Mouse (Mus musculus) CH12.LX (cell line): ENCODE measurements around the gene Gpr68. TPM values are rescaled to one million over a fixed set of nuclear protein-coding genes. Genes with fewer than 3 reads are reported as not detected.
A peak's percentile ranks its signal among the peaks of the same experiment; 100 is the strongest.

ENCODE experiments used
- DNase-seq: peaks from one replicate; pipeline ENCODE4 v3.0.0-alpha.2; 2013; ENCODE audit errors: extremely low read depth
- H3K27ac ChIP-seq: 2 replicates; pipeline ENCODE4 v1.5.1; 2012; ENCODE audit warnings: low read depth, mild to moderate bottlenecking, control low read depth, moderate library complexity; ENCODE audit not compliant: insufficient read depth
- H3K27me3 ChIP-seq: replicated peaks from 2 replicates; pipeline ENCODE3; 2012; ENCODE audit warnings: inconsistent platforms
- H3K36me3 ChIP-seq, 2 experiments: replicated peaks in 1 of 2; 2 replicates each; pipeline versions ENCODE3 to v1.6.1; 2012; ENCODE audit warnings: inconsistent platforms in 1 of 2, low read length in 1 of 2, mild to moderate bottlenecking in 1 of 2, mixed read lengths in 1 of 2, moderate library complexity in 1 of 2; ENCODE audit not compliant: control insufficient read depth in 1 of 2, insufficient read depth in 1 of 2
- H3K4me1 ChIP-seq, 2 experiments: 2 replicates each; pipeline ENCODE4 v1.6.1; 2012; ENCODE audit warnings: inconsistent platforms in 1 of 2, moderate library complexity in 1 of 2; ENCODE audit not compliant: insufficient read depth in 2 of 2, control insufficient read depth in 1 of 2
- H3K4me2 ChIP-seq: 2 replicates; pipeline ENCODE4 v1.6.1; 2012; ENCODE audit warnings: low read depth, mild to moderate bottlenecking, control low read depth; ENCODE audit not compliant: poor library complexity, insufficient read depth, severe bottlenecking
- H3K4me3 ChIP-seq, 3 experiments: fragments of 150-350 bp in 1 of 3; sonication (generic) in 1 of 3; replicated peaks in 1 of 3; 2 replicates each; pipeline versions ENCODE3 to v1.5.1; 2011 to 2012; ENCODE audit warnings: low read depth in 2 of 3, low read length in 2 of 3, mild to moderate bottlenecking in 2 of 3, moderate library complexity in 2 of 3, control low read depth in 1 of 3, improper control_type of control experiment in 1 of 3, inconsistent platforms in 1 of 3, mixed read lengths in 1 of 3; ENCODE audit not compliant: poor library complexity in 1 of 3
- H3K79me2 ChIP-seq: replicated peaks from 2 replicates; pipeline ENCODE4 v1.6.1; 2012; ENCODE audit warnings: mild to moderate bottlenecking, moderate library complexity; ENCODE audit not compliant: control insufficient read depth, poor library complexity, insufficient read depth, severe bottlenecking; ENCODE audit errors: extremely low read depth
- H3K9ac ChIP-seq: 2 replicates; pipeline ENCODE4 v1.6.1; 2012; ENCODE audit warnings: low read depth, mild to moderate bottlenecking, control low read depth, moderate library complexity; ENCODE audit not compliant: insufficient read depth
- H3K9me3 ChIP-seq: replicated peaks from 2 replicates; pipeline ENCODE3; 2012; ENCODE audit warnings: low read length, inconsistent platforms, mixed read lengths
- BHLHE40 ChIP-seq: IDR thresholded peaks from 2 replicates; pipeline ENCODE4 v1.6.1; 2011; ENCODE audit warnings: mild to moderate bottlenecking, low read depth, low read length, improper control_type of control experiment
- CHD1 ChIP-seq: IDR thresholded peaks from 2 replicates; pipeline ENCODE4 v1.6.1; 2012; ENCODE audit warnings: low read depth, low read length, improper control_type of control experiment, inconsistent platforms
- CTCF ChIP-seq, 2 experiments: IDR thresholded peaks in 1 of 2; conservative IDR thresholded peaks in 1 of 2; 2 replicates each; pipeline ENCODE4 v1.5.1; 2011 to 2012; ENCODE audit warnings: low read depth in 2 of 2, low read length in 2 of 2, improper control_type of control experiment in 1 of 2, inconsistent platforms in 1 of 2, mild to moderate bottlenecking in 1 of 2, moderate library complexity in 1 of 2
- ETS1 ChIP-seq: conservative IDR thresholded peaks from 2 replicates; pipeline ENCODE4 v1.6.1; 2012; ENCODE audit warnings: low read depth, mild to moderate bottlenecking, inconsistent platforms, low read length, improper control_type of control experiment, moderate library complexity
- JUND ChIP-seq: conservative IDR thresholded peaks from 2 replicates; pipeline ENCODE4 v1.6.1; 2011; ENCODE audit warnings: low read depth, low read length, improper control_type of control experiment
- KAT2A ChIP-seq: IDR thresholded peaks from 2 replicates; pipeline ENCODE4 v1.6.1; 2012; ENCODE audit warnings: low read length, improper control_type of control experiment, inconsistent platforms; ENCODE audit not compliant: insufficient replicate concordance
- MAX ChIP-seq: IDR thresholded peaks from 2 replicates; pipeline ENCODE4 v1.6.1; 2011; ENCODE audit warnings: low read length, improper control_type of control experiment
- MEF2A ChIP-seq: IDR thresholded peaks from 2 replicates; pipeline ENCODE4 v1.6.1; 2014; ENCODE audit warnings: low read depth, mild to moderate bottlenecking, inconsistent platforms, low read length, improper control_type of control experiment, borderline replicate concordance
- MXI1 ChIP-seq: IDR thresholded peaks from 2 replicates; pipeline ENCODE4 v1.6.1; 2011; ENCODE audit warnings: mild to moderate bottlenecking, low read depth, low read length, improper control_type of control experiment
- NELFE ChIP-seq: IDR thresholded peaks from 2 replicates; pipeline ENCODE4 v1.6.1; 2011; ENCODE audit warnings: low read depth, low read length, improper control_type of control experiment
- NRF1 ChIP-seq: IDR thresholded peaks from 2 replicates; pipeline ENCODE4 v1.6.1; 2014; ENCODE audit warnings: low read depth, mild to moderate bottlenecking, inconsistent platforms, low read length, improper control_type of control experiment, moderate library complexity
- PAX5 ChIP-seq: IDR thresholded peaks from 2 replicates; pipeline ENCODE4 v1.6.1; 2012; ENCODE audit warnings: low read length, inconsistent platforms, mixed read lengths
- POLR2A ChIP-seq: IDR thresholded peaks from 2 replicates; pipeline ENCODE4 v1.6.1; 2011; ENCODE audit warnings: low read depth, mild to moderate bottlenecking, improper control_type of control experiment, low read length
- RAD21 ChIP-seq: IDR thresholded peaks from 2 replicates; pipeline ENCODE4 v1.6.1; 2011; ENCODE audit warnings: low read depth, mild to moderate bottlenecking, low read length, improper control_type of control experiment, moderate library complexity
- RCOR1 ChIP-seq: conservative IDR thresholded peaks from 2 replicates; pipeline ENCODE4 v1.6.1; 2012; ENCODE audit warnings: low read depth, mild to moderate bottlenecking, inconsistent platforms, low read length, improper control_type of control experiment
- SIN3A ChIP-seq: IDR thresholded peaks from 2 replicates; pipeline ENCODE4 v1.6.1; 2012; ENCODE audit warnings: low read length, improper control_type of control experiment, inconsistent platforms
- SMC3 ChIP-seq: IDR thresholded peaks from 2 replicates; pipeline ENCODE4 v1.6.1; 2011; ENCODE audit warnings: low read depth, low read length, improper control_type of control experiment
- TBP ChIP-seq: conservative IDR thresholded peaks from 2 replicates; pipeline ENCODE4 v1.6.1; 2011; ENCODE audit warnings: low read depth, low read length, improper control_type of control experiment
- TCF12 ChIP-seq: IDR thresholded peaks from 2 replicates; pipeline ENCODE4 v1.6.1; 2014; ENCODE audit warnings: low read depth, mild to moderate bottlenecking, inconsistent platforms, low read length, improper control_type of control experiment
- UBTF ChIP-seq: IDR thresholded peaks from 2 replicates; pipeline ENCODE4 v1.6.1; 2012; ENCODE audit warnings: low read depth, mild to moderate bottlenecking, inconsistent platforms, low read length, improper control_type of control experiment, moderate library complexity
- USF1 ChIP-seq: IDR thresholded peaks from 2 replicates; pipeline ENCODE4 v1.6.1; 2014; ENCODE audit warnings: low read depth, mild to moderate bottlenecking, inconsistent platforms, low read length, improper control_type of control experiment
- ZC3H11A ChIP-seq: IDR thresholded peaks from 2 replicates; pipeline ENCODE4 v1.6.1; 2012; ENCODE audit warnings: low read depth, mild to moderate bottlenecking, inconsistent platforms, low read length, improper control_type of control experiment
- ZKSCAN1 ChIP-seq: IDR thresholded peaks from 2 replicates; pipeline ENCODE4 v1.6.1; 2012; ENCODE audit warnings: low read depth, inconsistent platforms, low read length, improper control_type of control experiment, borderline replicate concordance
- ZMIZ1 ChIP-seq: IDR thresholded peaks from 2 replicates; pipeline ENCODE4 v1.6.1; 2012; ENCODE audit warnings: low read depth, mild to moderate bottlenecking, inconsistent platforms, low read length, improper control_type of control experiment
- dilution Hi-C: fragments of 300-500 bp; cut with MboI; formaldehyde crosslinking; loops from 2 replicates; pipeline ENCODE4 v1.14.3; 2020; ENCODE audit warnings: low sequenced_read_pairs; ENCODE audit not compliant: extremely low pct_unique_long_range_greater_than_20kb, extremely low pct_ligation_motif_present
- in situ Hi-C: fragments of 300-500 bp; cut with MboI; formaldehyde crosslinking; loops from 3 replicates; pipeline ENCODE4 v1.14.3; 2019; ENCODE audit warnings: low sequenced_read_pairs, low pct_ligation_motif_present, low pct_unique_long_range_greater_than_20kb, mixed read lengths
- polyA plus RNA-seq: library from polyadenylated mRNA; unstranded; fragments of >175 nt; gene quantifications from 2 replicates; pipeline ENCODE4 v1.2.1, GENCODE M21; 2012; ENCODE audit warnings: low read depth; ENCODE audit not compliant: insufficient read length
- total RNA-seq, 2 experiments: library from RNA; depleted of rRNA; stranded (reverse); fragments of 300-350 nt in 1 of 2; fragments of >200 nt in 1 of 2; gene quantifications; 2 replicates each; pipeline ENCODE4 v1.2.3; 2012 to 2014

Gene Gpr68
- total and polyA plus RNA-seq, 3 experiments, result 1.2 to 4.2 (median 1.5) TPM

- H3K27me3 ChIP-seq, result no peaks in the 10 kb centered on the region
- dilution Hi-C loops, result no loop called here
- H3K79me2 ChIP-seq, result no peaks in the 10 kb centered on the region
- H3K4me3 ChIP-seq, result no peak overlapping the region
- in situ Hi-C loops, result no loop called here
- no peak for TF ChIP-seq USF1
- no peak for TF ChIP-seq PAX5
- no peak for TF ChIP-seq UBTF
- no peak for TF ChIP-seq ETS1
- peak; percentile 64 for TF ChIP-seq SMC3
- TF ChIP-seq POLR2A, result no peak
- no peak for TF ChIP-seq NRF1
- TF ChIP-seq ZMIZ1, result no peak
- TF ChIP-seq CHD1, result no peak
- TF ChIP-seq RAD21, result peak; percentile 87
- 0 out of 2 replicates have a peak, but pooled peaks have one; percentile 21 for TF ChIP-seq TCF12
- no peak for TF ChIP-seq ZKSCAN1
- no peak for TF ChIP-seq JUND
- no peak for TF ChIP-seq NELFE
- TF ChIP-seq TBP, result no peak
- no peak for TF ChIP-seq RCOR1
- no peak for TF ChIP-seq KAT2A
- TF ChIP-seq CTCF (conservative IDR thresholded peaks at IDR 0.05 in 1 of 2, IDR thresholded peaks at IDR 0.05 in 1 of 2; ENCODE audit: low read depth in 2 of 2, low read length in 2 of 2), result peak; percentile 90 to 91
- H3K36me3 ChIP-seq, result peaks cover 84 to 97% of the 10 kb centered on the region in 2 experiments
- no peak overlapping the region for H3K27ac ChIP-seq
- H3K9me3 ChIP-seq, result peaks cover 4% of the 10 kb centered on the region
- DNase-seq, result peak; percentile 72
- H3K4me2 ChIP-seq, result no peak overlapping the region
- H3K9ac ChIP-seq, result no peak overlapping the region
- peaks cover 0 to 41% of the 10 kb centered on the region in 2 experiments; a peak in 2 of 4 replicates for H3K4me1 ChIP-seq
Observed at GRCm38 (mm10) chr12:100936116-100936515, 28.1 kb upstream of the Gpr68 start.

- Histone ChIP-seq H3K27ac (no peak overlapping the region), H3K4me2 (no peak overlapping the region), H3K9me3 (peaks cover 5% of the 10 kb centered on the region), H3K36me3 (peaks cover 80 to 96% of the 10 kb centered on the region in 2 experiments), H3K79me2 (no peaks in the 10 kb centered on the region)
- in situ Hi-C loops, result no loop called here
- TF ChIP-seq TBP (no peak), USF1 (no peak), MXI1 (no peak), JUND (no peak), CTCF (conservative IDR thresholded peaks at IDR 0.05 in 1 of 2, IDR thresholded peaks at IDR 0.05 in 1 of 2; ENCODE audit: low read depth in 2 of 2, low read length in 2 of 2) (no peak), BHLHE40 (no peak), MEF2A (no peak), ZC3H11A (no peak), MAX (no peak), POLR2A (no peak), SIN3A (no peak)
- TF ChIP-seq, all 38 proteins: peak for 0
- dilution Hi-C loops, result no loop called here
- Histone ChIP-seq H3K27me3 (no peaks in the 10 kb centered on the region), H3K9ac (no peak overlapping the region), H3K4me1 (peaks cover 0 to 41% of the 10 kb centered on the region in 2 experiments; a peak in 2 of 4 replicates), H3K4me3 (no peak overlapping the region)
- no peak for DNase-seq
Observed at GRCm38 (mm10) chr12:100934796-100935195, 26.8 kb upstream of the Gpr68 start.
